Mouse (Mus musculus) C2C12 (cell line): Measurements from ENCODE around the gene Khdc1b.

ENCODE experiments used
- CEBPB ChIP-seq: IDR thresholded peaks from one replicate; pipeline ENCODE4 v1.6.1; 2011; ENCODE audit warnings: low read depth, mild to moderate bottlenecking, control low read depth, moderate library complexity
- CTCF ChIP-seq: IDR thresholded peaks from one replicate; pipeline ENCODE4 v1.5.1; 2011; ENCODE audit not compliant: control insufficient read depth, insufficient read depth, insufficient read length
- MAX ChIP-seq: IDR thresholded peaks from one replicate; pipeline ENCODE4 v1.6.1; 2011; ENCODE audit warnings: mild to moderate bottlenecking, control low read depth
- MYOD1 ChIP-seq: IDR thresholded peaks from one replicate; pipeline ENCODE4 v1.6.1; 2011; ENCODE audit warnings: low read depth; ENCODE audit not compliant: control insufficient read depth, insufficient read length

DNA sequence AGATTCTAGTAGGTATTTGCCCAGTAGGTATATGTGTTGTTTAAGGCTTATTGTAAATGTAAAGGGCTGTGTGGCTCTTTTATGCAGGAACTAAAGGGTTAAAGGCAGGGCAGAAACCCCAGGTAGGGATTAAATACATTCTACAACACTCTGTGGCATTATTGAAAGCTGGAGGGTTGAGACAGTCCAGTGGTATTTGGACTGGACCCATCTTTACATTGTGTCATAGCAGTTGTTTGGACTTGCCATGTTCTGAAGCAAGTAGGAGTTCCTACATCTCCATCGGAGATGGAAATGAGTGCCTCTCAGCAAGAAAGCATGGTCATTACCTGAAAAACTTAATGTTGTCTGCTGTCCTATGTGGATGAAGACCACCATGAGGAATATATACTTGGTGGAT lies 42.6 kb upstream of the Khdc1b start:
- TF ChIP-seq CTCF: no peak
- no peak for TF ChIP-seq MYOD1
- TF ChIP-seq MAX: no peak
- TF ChIP-seq CEBPB: no peak
